Mouse (Mus musculus): ENCODE results near the gene Wdfy3. TPM values are rescaled to one million over a fixed set of nuclear protein-coding genes. Genes with fewer than 3 reads are reported as not detected.

Wdfy3 gene
- polyA plus RNA-seq, 1 experiment from 2014 or later = 41.5 TPM

DNA sequence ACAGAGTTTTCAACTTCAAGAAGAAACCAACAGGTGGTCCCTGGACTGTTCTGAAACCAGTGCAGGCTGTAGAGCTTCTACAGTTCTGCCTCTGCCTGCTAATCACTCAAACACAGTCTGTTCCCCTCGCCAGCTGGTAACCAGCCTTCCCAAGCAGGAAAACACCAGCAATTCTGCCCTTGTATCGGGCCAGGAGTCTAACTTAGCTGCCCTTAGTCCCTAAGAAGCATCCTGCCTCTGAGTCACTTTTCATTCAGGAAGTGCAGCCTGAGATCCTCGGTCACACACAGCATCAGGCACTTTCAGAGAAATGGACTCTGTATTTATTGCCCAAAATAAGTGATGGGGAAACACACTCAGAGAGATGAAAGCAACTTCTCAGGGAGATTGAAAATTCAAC lies 66.3 kb downstream of the Wdfy3 start:
- 83% methylated on average over 3 of the region's 3 CpGs for WGBS
- DNase-seq = no peak
- no peaks in the 10 kb centered on the region for H3K27me3 ChIP-seq (ENCODE audit: control insufficient read depth, insufficient read depth, low read length)
- H3K4me1 ChIP-seq (ENCODE audit: control insufficient read depth, insufficient read depth, low read length) = no peaks in the 10 kb centered on the region
- H3K4me3 ChIP-seq (replicated peaks; ENCODE audit: low read depth, low read length) = no peak overlapping the region
- no peaks in the 10 kb centered on the region for H3K9me3 ChIP-seq (ENCODE audit: control insufficient read depth, low read length)
- H3K9ac ChIP-seq (replicated peaks; ENCODE audit: low read length) = no peak overlapping the region
- no peak for ATAC-seq (ENCODE audit: low FRiP score, low TSS enrichment)
- no peaks in the 10 kb centered on the region for H3K36me3 ChIP-seq (ENCODE audit: control insufficient read depth, insufficient read depth, low read length)
- no peak overlapping the region for H3K4me2 ChIP-seq (ENCODE audit: low read length)
- H3K27ac ChIP-seq (replicated peaks; ENCODE audit: low read depth, low read length) = no peak overlapping the region

GRCm38 (mm10) chr5:102001026-102001425 lies 68.7 kb downstream of the Wdfy3 start:
- no peaks in the 10 kb centered on the region for H3K9me3 ChIP-seq (ENCODE audit: control insufficient read depth, low read length)
- no peak overlapping the region for H3K4me3 ChIP-seq (replicated peaks; ENCODE audit: low read depth, low read length)
- H3K27me3 ChIP-seq (ENCODE audit: control insufficient read depth, insufficient read depth, low read length) = no peaks in the 10 kb centered on the region
- no peak overlapping the region for H3K4me2 ChIP-seq (ENCODE audit: low read length)
- H3K27ac ChIP-seq (replicated peaks; ENCODE audit: low read depth, low read length) = no peak overlapping the region
- ATAC-seq (ENCODE audit: low FRiP score, low TSS enrichment) (no peak), DNase-seq (no peak)
- 86% methylated on average over 8 of the region's 8 CpGs for WGBS
- no peaks in the 10 kb centered on the region for H3K4me1 ChIP-seq (ENCODE audit: control insufficient read depth, insufficient read depth, low read length)
- H3K9ac ChIP-seq (replicated peaks; ENCODE audit: low read length) = no peak overlapping the region
- no peaks in the 10 kb centered on the region for H3K36me3 ChIP-seq (ENCODE audit: control insufficient read depth, insufficient read depth, low read length)

DNA sequence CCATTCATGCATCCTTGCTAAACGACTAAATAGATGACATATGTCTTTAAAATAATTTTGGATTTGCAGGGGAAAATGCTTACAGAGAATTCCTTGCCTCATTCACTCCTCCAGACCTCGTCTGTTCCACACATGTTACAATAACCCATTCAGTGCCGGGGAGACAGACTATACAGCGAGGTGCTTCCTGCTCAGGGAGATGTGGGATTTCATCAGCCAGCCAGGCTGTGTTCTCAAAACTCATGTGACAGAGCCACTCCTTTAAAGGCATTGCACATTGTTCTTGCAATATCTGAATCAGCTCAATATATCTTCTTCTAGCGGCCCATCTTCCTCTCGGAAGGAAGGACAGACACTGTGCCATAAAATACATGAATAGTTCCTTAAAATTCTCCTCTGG lies 70.8 kb downstream of the Wdfy3 start:
- WGBS = 79% methylated on average over 6 of the region's 6 CpGs

GRCm38 (mm10) chr5:101996036-101996735 lies 73.5 kb downstream of the Wdfy3 start:
- Histone ChIP-seq H3K9me3 (ENCODE audit: control insufficient read depth, low read length) (no peaks in the 10 kb centered on the region), H3K4me2 (ENCODE audit: low read length) (no peak overlapping the region), H3K4me1 (ENCODE audit: control insufficient read depth, insufficient read depth, low read length) (no peaks in the 10 kb centered on the region), H3K9ac (replicated peaks; ENCODE audit: low read length) (no peak overlapping the region), H3K4me3 (replicated peaks; ENCODE audit: low read depth, low read length) (no peak overlapping the region), H3K36me3 (ENCODE audit: control insufficient read depth, insufficient read depth, low read length) (no peaks in the 10 kb centered on the region), H3K27me3 (ENCODE audit: control insufficient read depth, insufficient read depth, low read length) (no peaks in the 10 kb centered on the region), H3K27ac (replicated peaks; ENCODE audit: low read depth, low read length) (no peak overlapping the region)
- ATAC-seq (ENCODE audit: low FRiP score, low TSS enrichment) (no peak), DNase-seq (no peak)
- WGBS = 94% methylated on average over 11 of the region's 11 CpGs

More for the DNA sequence above, 70.8 kb downstream of the Wdfy3 start:
- Histone ChIP-seq H3K9me3 (ENCODE audit: control insufficient read depth, low read length) (no peaks in the 10 kb centered on the region), H3K4me2 (ENCODE audit: low read length) (no peak overlapping the region), H3K4me3 (replicated peaks; ENCODE audit: low read depth, low read length) (no peak overlapping the region), H3K36me3 (ENCODE audit: control insufficient read depth, insufficient read depth, low read length) (no peaks in the 10 kb centered on the region), H3K9ac (replicated peaks; ENCODE audit: low read length) (no peak overlapping the region), H3K27ac (replicated peaks; ENCODE audit: low read depth, low read length) (no peak overlapping the region), H3K4me1 (ENCODE audit: control insufficient read depth, insufficient read depth, low read length) (no peaks in the 10 kb centered on the region), H3K27me3 (ENCODE audit: control insufficient read depth, insufficient read depth, low read length) (no peaks in the 10 kb centered on the region)
- DNase-seq (no peak), ATAC-seq (ENCODE audit: low FRiP score, low TSS enrichment) (no peak)

DNA sequence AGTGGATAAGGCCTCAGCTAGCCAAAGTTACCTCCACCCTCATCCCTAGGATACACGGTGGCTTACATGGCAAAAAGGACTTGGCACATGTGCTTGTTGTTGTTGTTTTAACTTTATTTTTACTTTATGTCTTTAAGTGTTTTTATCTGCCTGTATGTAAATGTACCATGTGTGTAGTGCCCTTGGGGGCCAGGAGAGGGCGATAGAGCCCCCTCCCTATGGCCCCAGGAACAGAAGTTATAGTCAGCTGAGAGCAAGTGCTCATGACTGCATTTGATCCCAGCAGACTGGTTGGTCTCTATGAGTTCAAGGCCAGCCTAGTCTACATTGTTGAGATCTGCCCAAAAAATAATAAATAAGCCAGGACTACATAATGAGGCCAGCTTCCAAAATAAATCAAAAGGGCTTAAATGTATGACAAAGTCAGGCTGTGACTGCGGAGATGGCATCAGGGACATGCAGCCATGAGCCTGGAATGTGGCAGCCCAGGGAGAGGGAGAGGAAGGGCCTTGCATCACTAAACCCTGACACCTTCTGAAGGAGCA lies 74.2 kb downstream of the Wdfy3 start:
- no peak for DNase-seq
- 84% methylated on average over 3 of the region's 3 CpGs for WGBS

GRCm38 (mm10) chr5:101993996-101994395 lies 75.7 kb downstream of the Wdfy3 start:
- 41% methylated on average over 5 of the region's 5 CpGs for WGBS
- no peak overlapping the region for H3K4me2 ChIP-seq (ENCODE audit: low read length)
- ATAC-seq (ENCODE audit: low FRiP score, low TSS enrichment) (no peak), DNase-seq (no peak)
- H3K4me1 ChIP-seq (ENCODE audit: control insufficient read depth, insufficient read depth, low read length) = no peaks in the 10 kb centered on the region
- no peak overlapping the region for H3K4me3 ChIP-seq (replicated peaks; ENCODE audit: low read depth, low read length)
- no peaks in the 10 kb centered on the region for H3K9me3 ChIP-seq (ENCODE audit: control insufficient read depth, low read length)
- H3K36me3 ChIP-seq (ENCODE audit: control insufficient read depth, insufficient read depth, low read length) = 0 out of 2 replicates have a peak, but pooled peaks cover 1% of the 10 kb centered on the region
- no peak overlapping the region for H3K9ac ChIP-seq (replicated peaks; ENCODE audit: low read length)
- no peaks in the 10 kb centered on the region for H3K27me3 ChIP-seq (ENCODE audit: control insufficient read depth, insufficient read depth, low read length)
- no peak overlapping the region for H3K27ac ChIP-seq (replicated peaks; ENCODE audit: low read depth, low read length)

More for the DNA sequence above, 74.2 kb downstream of the Wdfy3 start:
- ATAC-seq (ENCODE audit: low FRiP score, low TSS enrichment) = no peak
- Histone ChIP-seq H3K9me3 (ENCODE audit: control insufficient read depth, low read length) (no peaks in the 10 kb centered on the region), H3K4me3 (replicated peaks; ENCODE audit: low read depth, low read length) (no peak overlapping the region), H3K4me1 (ENCODE audit: control insufficient read depth, insufficient read depth, low read length) (no peaks in the 10 kb centered on the region), H3K4me2 (ENCODE audit: low read length) (no peak overlapping the region), H3K27ac (replicated peaks; ENCODE audit: low read depth, low read length) (no peak overlapping the region), H3K36me3 (ENCODE audit: control insufficient read depth, insufficient read depth, low read length) (no peaks in the 10 kb centered on the region), H3K9ac (replicated peaks; ENCODE audit: low read length) (no peak overlapping the region), H3K27me3 (ENCODE audit: control insufficient read depth, insufficient read depth, low read length) (no peaks in the 10 kb centered on the region)

GRCm38 (mm10) chr5:101992969-101993670 lies 76.6 kb downstream of the Wdfy3 start:
- H3K27ac ChIP-seq (replicated peaks; ENCODE audit: low read depth, low read length) = no peak overlapping the region
- 94% methylated on average over 7 of the region's 7 CpGs for WGBS
- H3K9ac ChIP-seq (replicated peaks; ENCODE audit: low read length) = no peak overlapping the region
- DNase-seq = no peak
- H3K4me1 ChIP-seq (ENCODE audit: control insufficient read depth, insufficient read depth, low read length) = no peaks in the 10 kb centered on the region
- H3K27me3 ChIP-seq (ENCODE audit: control insufficient read depth, insufficient read depth, low read length) = no peaks in the 10 kb centered on the region
- no peaks in the 10 kb centered on the region for H3K9me3 ChIP-seq (ENCODE audit: control insufficient read depth, low read length)
- H3K4me3 ChIP-seq (replicated peaks; ENCODE audit: low read depth, low read length) = no peak overlapping the region
- no peak overlapping the region for H3K4me2 ChIP-seq (ENCODE audit: low read length)
- ATAC-seq (ENCODE audit: low FRiP score, low TSS enrichment) = no peak
- 0 out of 2 replicates have a peak, but pooled peaks cover 2% of the 10 kb centered on the region for H3K36me3 ChIP-seq (ENCODE audit: control insufficient read depth, insufficient read depth, low read length)

GRCm38 (mm10) chr5:101990298-101990845 lies 79.3 kb downstream of the Wdfy3 start:
- DNase-seq = no peak
- no peak overlapping the region for H3K4me2 ChIP-seq (ENCODE audit: low read length)
- H3K4me3 ChIP-seq (replicated peaks; ENCODE audit: low read depth, low read length) = no peak overlapping the region
- ATAC-seq (ENCODE audit: low FRiP score, low TSS enrichment) = no peak
- H3K9me3 ChIP-seq (ENCODE audit: control insufficient read depth, low read length) = no peaks in the 10 kb centered on the region
- H3K9ac ChIP-seq (replicated peaks; ENCODE audit: low read length) = no peak overlapping the region
- H3K36me3 ChIP-seq (ENCODE audit: control insufficient read depth, insufficient read depth, low read length) = 0 out of 2 replicates have a peak, but pooled peaks cover 2% of the 10 kb centered on the region
- 0 out of 2 replicates have a peak, but pooled peaks cover 3% of the 10 kb centered on the region for H3K4me1 ChIP-seq (ENCODE audit: control insufficient read depth, insufficient read depth, low read length)
- WGBS = 91% methylated on average over 7 of the region's 7 CpGs
- H3K27me3 ChIP-seq (ENCODE audit: control insufficient read depth, insufficient read depth, low read length) = no peaks in the 10 kb centered on the region
- H3K27ac ChIP-seq (replicated peaks; ENCODE audit: low read depth, low read length) = no peak overlapping the region
